Mouse (Mus musculus) lung, postnatal 0 days (tissue): Measurements from ENCODE around the gene Gmcl1.

Source experiments
- CTCF ChIP-seq: IDR thresholded peaks from 2 replicates; pipeline ENCODE4 v1.5.1; 2016; ENCODE audit warnings: antibody characterized with exemption, mild to moderate bottlenecking
- EP300 ChIP-seq: IDR thresholded peaks from 2 replicates; pipeline ENCODE4 v1.6.1; 2016; ENCODE audit warnings: antibody characterized with exemption, mild to moderate bottlenecking, control low read depth

DNA sequence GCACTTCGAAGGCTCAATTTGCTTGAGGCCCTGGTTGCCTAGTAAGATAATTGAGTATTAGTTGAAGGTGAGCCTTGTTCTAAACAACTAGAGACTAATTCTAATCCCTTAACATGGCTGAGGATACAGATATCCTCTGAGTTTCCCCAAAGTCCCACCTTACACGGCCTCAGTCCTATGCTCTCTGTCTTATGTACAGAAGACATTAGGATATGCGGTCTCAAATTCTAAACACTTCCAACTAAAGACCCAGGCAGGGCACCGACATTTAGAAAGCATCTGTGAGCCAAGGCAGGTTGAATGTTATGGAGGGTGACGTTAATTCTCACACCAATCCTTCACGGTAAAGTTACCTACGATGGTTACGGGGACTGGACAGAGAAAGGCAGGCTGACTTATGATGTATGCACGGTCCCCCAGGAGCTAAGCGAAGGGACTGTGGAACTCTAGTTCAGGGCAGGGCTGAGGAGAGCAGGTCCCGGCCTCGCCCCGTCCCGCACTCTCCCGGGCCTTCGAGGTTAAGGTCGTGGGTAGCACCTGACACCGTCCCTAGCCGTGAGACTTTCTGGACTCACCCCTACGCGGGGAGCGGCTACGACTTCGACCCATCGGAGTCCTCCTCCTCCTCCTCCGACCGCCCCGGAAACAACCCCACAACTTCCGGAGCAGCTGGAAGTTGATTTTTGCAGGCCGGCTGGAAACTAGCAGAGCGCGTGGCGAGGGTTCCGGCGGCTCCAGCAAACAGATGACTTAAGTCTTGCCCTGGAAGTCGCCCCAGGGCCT lies 49.1 kb downstream of the Gmcl1 start, which contains the start of gene Snrnp27:
- TF ChIP-seq CTCF (no peak), EP300 (peak; percentile 59)
